Mouse (Mus musculus) MN1 (cell line): Measurements from ENCODE around the gene Olfr1255.

ENCODE experiments used
- DNase-seq: peaks from one replicate; pipeline ENCODE4 v3.0.0-alpha.2; 2016; ENCODE audit warnings: low spot score

The Olfr1255 gene

DNA sequence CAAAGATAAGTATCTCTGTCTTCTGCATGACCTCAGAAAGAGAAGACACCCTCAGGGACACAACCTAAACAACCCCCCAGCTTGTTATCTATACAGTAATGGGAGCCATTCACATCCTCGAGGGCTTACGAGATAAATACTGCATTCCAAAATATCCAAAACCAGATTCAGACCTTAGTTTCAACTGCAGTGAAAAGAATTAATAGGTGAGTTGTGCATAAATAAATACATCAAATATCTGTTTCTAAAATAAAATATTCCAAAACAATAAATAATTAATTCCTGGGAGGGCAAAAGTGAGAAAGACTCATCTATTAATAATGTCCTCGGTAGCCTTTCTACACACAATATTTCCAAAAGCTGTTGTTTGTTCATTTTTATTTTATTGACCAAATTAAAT is at the start of gene Olfr1255:
Gene Olfr1255 (plus strand): TSS at position 301 of the 400 bp plus-strand sequence.
- DNase-seq: no peak

DNA sequence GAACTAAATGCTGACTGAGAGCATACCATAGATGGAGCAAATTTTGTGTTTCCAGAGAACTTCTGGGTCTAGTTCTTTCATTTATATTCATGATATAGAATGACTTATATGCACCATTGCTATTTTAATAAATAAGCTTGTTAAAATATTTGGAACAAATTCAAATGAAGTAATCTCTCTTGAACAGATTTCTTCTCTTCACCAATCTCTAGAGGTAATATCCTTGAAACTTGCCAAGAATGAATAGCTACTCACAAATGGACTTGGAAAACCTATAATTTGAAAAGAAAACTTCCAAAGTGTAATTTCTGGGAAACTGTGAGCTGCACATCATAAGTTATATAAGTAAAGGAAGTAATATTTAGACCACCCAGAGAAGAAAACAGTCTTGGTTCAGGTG is 18.3 kb upstream of the Olfr1255 start, which contains the start of gene Olfr1254:
Gene Olfr1254 (minus strand): TSS at position 101 of the 400 bp plus-strand sequence.
- no peak for DNase-seq

DNA sequence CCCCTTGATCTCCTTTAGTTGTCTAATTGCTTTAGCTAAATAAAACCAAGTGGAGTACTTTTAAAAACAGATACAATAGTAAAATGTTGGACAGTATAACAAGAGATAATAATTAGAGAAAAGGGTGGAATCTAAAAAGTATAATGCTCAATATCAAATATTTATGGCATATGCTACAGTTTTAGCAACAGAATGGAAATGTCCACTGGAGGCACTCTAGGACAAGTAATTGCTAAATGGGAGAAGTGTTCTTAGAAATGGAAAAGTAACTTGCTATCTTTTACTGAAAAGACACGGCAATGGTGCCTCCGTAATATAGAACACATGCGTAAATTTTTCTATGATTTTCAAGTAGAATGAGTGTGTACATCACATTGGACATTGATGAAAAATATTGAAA is 12.3 kb upstream of the Olfr1255 start:
- no peak for DNase-seq

DNA sequence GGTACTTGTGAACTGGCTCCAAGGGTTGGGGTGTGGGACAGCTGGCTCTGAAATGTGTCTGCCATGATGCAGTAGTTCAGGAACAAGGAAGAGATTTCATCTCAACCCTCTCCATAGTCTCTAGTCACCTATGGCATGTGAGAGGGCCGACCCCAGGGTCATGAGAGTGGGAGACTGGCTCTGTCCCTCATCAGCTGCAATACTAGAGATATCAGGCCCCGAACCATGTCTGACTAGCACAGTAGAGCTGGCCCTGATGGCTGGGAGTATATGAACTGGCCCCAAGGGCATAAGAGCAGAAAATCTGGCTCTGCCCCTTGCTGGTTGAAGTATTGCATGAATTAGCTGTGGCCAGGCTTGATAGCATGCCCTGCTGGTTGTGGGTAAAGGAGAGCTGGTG is 1.1 kb upstream of the Olfr1255 start:
- no peak for DNase-seq

DNA sequence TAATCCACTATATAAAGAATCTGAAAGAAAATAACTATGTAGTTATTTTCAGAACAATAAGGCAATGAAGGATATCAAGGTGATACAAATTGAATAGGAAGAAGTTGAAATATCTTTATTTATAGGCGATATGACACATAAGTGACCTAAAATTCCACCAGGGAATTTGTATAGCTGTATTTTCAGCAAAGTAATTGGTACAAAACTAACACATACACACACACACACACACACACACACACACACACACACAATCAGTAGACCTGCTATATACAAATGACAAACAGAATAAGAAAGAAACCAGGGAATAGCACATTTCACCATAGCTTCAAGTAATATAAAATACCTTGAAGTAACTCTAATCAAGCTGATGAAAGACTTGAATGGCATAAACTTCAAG is 8.4 kb downstream of the Olfr1255 start:
- DNase-seq: no peak

DNA sequence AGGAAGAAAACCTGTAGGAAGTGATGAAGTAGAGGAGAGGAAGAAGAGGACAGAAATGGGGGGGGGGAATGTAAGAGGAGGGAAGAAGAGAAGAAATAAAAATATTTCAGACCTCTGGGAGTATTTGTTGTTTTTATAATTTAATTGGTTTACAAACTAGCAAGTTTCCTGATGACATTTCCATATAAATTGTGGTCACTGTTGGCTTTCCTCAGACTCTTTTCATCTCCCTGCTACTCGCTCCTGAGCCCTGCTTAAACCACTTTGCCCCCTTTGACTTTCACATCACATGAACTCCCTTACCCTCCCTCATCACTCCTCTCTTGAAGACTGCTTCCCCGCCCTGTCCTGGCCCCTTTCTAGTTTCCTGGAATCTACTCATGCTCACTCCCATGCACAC is 29.6 kb downstream of the Olfr1255 start, which contains the start of gene Olfr1256:
Gene Olfr1256 (minus strand): TSS at position 101 of the 400 bp plus-strand sequence.
- no peak for DNase-seq

DNA sequence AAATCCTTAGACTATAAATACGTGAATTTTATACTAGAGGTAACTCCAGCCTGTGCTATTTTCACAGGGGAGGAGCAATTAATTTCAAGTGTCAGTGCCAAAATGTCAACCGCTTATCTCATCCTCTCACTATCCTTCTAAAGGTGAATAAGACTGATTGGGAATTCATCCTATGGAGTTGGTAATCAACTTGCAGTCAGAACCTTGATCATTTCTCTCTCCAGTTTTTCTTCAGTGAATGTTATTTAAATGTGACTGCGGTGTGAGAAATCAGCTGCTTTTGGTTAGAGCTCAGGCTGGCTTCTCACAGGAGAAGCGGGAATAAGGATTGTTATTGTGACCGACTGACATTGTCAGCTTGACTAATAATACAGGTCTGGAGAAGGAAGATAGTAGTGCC is 36.3 kb downstream of the Olfr1255 start, which contains the start of gene Olfr48:
Gene Olfr48 (minus strand): TSS at position 101 of the 400 bp plus-strand sequence.
- no peak for DNase-seq

DNA sequence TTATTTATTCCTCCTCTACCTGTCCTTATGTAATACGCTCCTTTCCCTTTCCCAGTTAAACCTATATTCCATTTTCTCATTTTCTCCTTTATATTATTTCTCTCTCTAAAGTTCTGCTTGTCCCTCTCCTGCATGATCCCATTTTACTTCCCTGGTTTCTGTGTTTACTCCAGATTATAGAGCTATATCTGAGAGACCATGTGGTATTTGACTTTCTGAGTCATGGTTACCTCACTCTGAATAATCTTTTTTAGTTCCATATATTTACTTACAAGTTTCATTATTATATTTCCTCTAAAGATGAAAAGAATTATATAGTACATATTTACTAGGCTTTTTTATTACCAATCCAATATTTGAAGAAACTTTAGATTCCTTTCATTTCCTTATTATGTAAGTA is 37.4 kb downstream of the Olfr1255 start:
- DNase-seq: no peak
